Mouse (Mus musculus) brain, adult 2 months (tissue): ENCODE data around the gene Ptgfrn.

Source experiments
- DNase-seq: peaks from one replicate; pipeline ENCODE4 v3.0.0; 2011; ENCODE audit warnings: low read depth, low spot score

Ptgfrn gene

GRCm38 (mm10) chr3:101110043-101110837, at the start of gene Ptgfrn:
Gene Ptgfrn (minus strand): TSS chr3:101110278.
- peak; percentile 53 for DNase-seq

GRCm38 (mm10) chr3:101159701-101160100, 49.6 kb upstream of the Ptgfrn start:
- no peak for DNase-seq

GRCm38 (mm10) chr3:101154067-101154466, 44.0 kb upstream of the Ptgfrn start:
- DNase-seq: no peak

- DNase-seq: no peak
Observed at GRCm38 (mm10) chr3:101153341-101153740, 43.3 kb upstream of the Ptgfrn start.

GRCm38 (mm10) chr3:101146126-101146772, 36.2 kb upstream of the Ptgfrn start:
- DNase-seq: peak; percentile 27

GRCm38 (mm10) chr3:101145292-101146046, 35.4 kb upstream of the Ptgfrn start:
- DNase-seq: peak; percentile 87

GRCm38 (mm10) chr3:101144366-101144948, 34.4 kb upstream of the Ptgfrn start:
- peak; percentile 40 for DNase-seq

GRCm38 (mm10) chr3:101143465-101143864, 33.4 kb upstream of the Ptgfrn start:
- DNase-seq: peak; percentile 52

GRCm38 (mm10) chr3:101141864-101142263, 31.8 kb upstream of the Ptgfrn start:
- DNase-seq: peak; percentile 70

GRCm38 (mm10) chr3:101139958-101140357, 29.9 kb upstream of the Ptgfrn start:
- no peak for DNase-seq

GRCm38 (mm10) chr3:101136483-101136882, 26.4 kb upstream of the Ptgfrn start:
- DNase-seq: peak; percentile 20

- DNase-seq: no peak
Observed at GRCm38 (mm10) chr3:101134861-101135260, 24.8 kb upstream of the Ptgfrn start.

- no peak for DNase-seq
Observed at GRCm38 (mm10) chr3:101132981-101133380, 22.9 kb upstream of the Ptgfrn start.

- DNase-seq: no peak
Observed at GRCm38 (mm10) chr3:101131772-101132171, 21.7 kb upstream of the Ptgfrn start.

- no peak for DNase-seq
Observed at GRCm38 (mm10) chr3:101130526-101130925, 20.4 kb upstream of the Ptgfrn start.

- DNase-seq: no peak
Observed at GRCm38 (mm10) chr3:101129620-101130019, 19.5 kb upstream of the Ptgfrn start.

- DNase-seq: no peak
Observed at GRCm38 (mm10) chr3:101129090-101129489, 19.0 kb upstream of the Ptgfrn start.

GRCm38 (mm10) chr3:101127766-101128165, 17.7 kb upstream of the Ptgfrn start:
- DNase-seq: no peak

- no peak for DNase-seq
Observed at GRCm38 (mm10) chr3:101124716-101125115, 14.6 kb upstream of the Ptgfrn start.

- DNase-seq: no peak
Observed at GRCm38 (mm10) chr3:101122479-101122878, 12.4 kb upstream of the Ptgfrn start.

GRCm38 (mm10) chr3:101117774-101118173, 7.7 kb upstream of the Ptgfrn start:
- DNase-seq: no peak

GRCm38 (mm10) chr3:101117386-101117749, 7.3 kb upstream of the Ptgfrn start:
- DNase-seq: no peak
